Mouse (Mus musculus) testis, adult 2 months (tissue): Measurements from ENCODE around the gene 4930435E12Rik.

Experiments
- CTCF ChIP-seq: fragments of 200-500 bp; IDR thresholded peaks from 2 replicates; pipeline ENCODE4 v1.5.1; 2012; ENCODE audit warnings: low read depth, mild to moderate bottlenecking, inconsistent platforms, low read length, moderate library complexity; ENCODE audit not compliant: control insufficient read depth, insufficient read depth, insufficient replicate concordance
- POLR2A ChIP-seq: fragments of 200-500 bp; IDR thresholded peaks from 2 replicates; pipeline ENCODE4 v1.6.1; 2012; ENCODE audit warnings: low read depth, mild to moderate bottlenecking, inconsistent platforms, low read length, moderate library complexity; ENCODE audit not compliant: control insufficient read depth

DNA sequence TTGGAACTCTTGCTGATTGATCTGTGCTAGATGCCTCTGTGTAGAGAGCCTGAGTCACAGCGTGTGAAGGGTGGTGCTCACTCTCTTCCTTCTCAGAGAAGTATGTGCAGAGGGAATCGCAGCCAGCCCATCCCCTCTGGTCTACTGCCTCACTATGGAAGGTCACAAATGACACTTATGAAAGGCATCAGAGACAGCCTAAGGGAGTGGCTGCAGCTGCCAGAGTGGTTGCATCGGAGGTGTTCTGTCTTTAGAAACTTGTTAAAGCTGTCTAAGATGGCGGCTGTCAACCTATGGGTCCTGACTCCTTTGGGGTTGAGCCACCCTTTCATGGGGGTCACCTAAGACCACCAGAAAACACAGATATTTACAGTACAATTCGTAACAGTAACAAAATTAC is 18.4 kb downstream of the 4930435E12Rik start:
- no peak for TF ChIP-seq POLR2A
- TF ChIP-seq CTCF, result no peak
